Mouse (Mus musculus) 416B (cell line): ENCODE data around the gene Tcl1b4.

Experiments
- DNase-seq: peaks from one replicate; pipeline ENCODE4 v3.0.0; 2011; ENCODE audit warnings: low read depth

Gene Tcl1b4

DNA sequence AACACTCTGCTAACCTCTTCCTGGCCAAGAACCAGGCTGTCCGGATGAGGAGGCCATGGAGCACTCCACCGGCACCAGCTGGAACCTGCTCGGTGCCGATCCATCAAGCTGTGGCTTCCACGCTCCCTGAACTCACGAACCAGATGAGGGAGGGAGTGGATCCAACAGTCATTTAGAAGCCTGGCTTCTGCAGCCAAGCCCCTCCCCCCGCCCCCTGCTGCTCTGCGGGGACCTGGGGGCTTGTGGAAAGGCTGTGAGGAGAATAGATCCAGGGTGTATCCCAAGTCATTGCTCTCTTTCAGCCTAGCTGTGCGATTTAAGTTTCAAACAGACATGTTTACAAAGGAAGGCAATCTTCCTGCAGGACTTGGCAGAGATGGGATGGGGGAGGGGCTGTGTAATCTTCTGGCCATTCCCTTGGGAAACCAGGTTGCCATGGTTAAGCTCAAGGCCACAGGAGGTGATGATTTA is 47.0 kb downstream of the Tcl1b4 start:
- DNase-seq = no peak

DNA sequence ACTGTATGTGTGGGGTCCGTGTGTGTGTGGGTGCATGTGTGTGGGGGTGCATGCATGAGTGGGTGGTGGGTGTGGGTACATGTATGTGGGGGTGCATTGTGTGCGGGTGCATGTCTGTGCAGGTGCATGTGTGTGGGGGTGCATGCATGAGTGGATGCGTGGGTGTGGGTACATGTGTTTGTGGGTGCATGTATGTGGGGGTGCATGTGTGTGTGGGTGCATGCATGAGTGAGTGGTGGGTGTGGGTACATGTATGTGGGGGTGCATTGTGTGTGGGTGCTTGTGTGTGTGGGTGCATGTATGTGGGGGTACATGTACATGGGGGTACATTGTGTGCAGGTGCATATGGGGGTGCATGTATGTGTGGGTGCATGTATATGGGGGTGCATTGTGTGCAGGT is 52.0 kb downstream of the Tcl1b4 start:
- DNase-seq = no peak
